Mouse (Mus musculus) heart, postnatal 0 days (tissue): ENCODE measurements around the gene Chit1. TPM values are rescaled to one million over a fixed set of nuclear protein-coding genes. Genes with fewer than 3 reads are reported as not detected.

Source experiments
- ATAC-seq: fragments of 200-750 bp; cut with Nextera tagmentation; 2 replicates; pipeline ENCODE4 v1.8.0; 2017; ENCODE audit warnings: low read depth, moderate number of reproducible peaks, moderate library complexity; ENCODE audit not compliant: insufficient read depth
- DNase-seq: peaks from one replicate; pipeline ENCODE4 v3.0.0-alpha.2; 2016; ENCODE audit warnings: low spot score
- H3K27ac ChIP-seq: fragments of 300-500 bp; sonication (generic); 2 replicates; pipeline ENCODE4 v1.5.1; 2014; ENCODE audit warnings: low read depth, mild to moderate bottlenecking
- H3K27me3 ChIP-seq: fragments of 300-500 bp; sonication (generic); 2 replicates; pipeline ENCODE4 v1.6.1; 2014; ENCODE audit warnings: low read length, mixed read lengths; ENCODE audit not compliant: control insufficient read depth, insufficient read depth
- H3K36me3 ChIP-seq: fragments of 300-500 bp; sonication (generic); replicated peaks from 2 replicates; pipeline ENCODE4 v1.6.1; 2014; ENCODE audit warnings: low read length, mixed read lengths; ENCODE audit not compliant: control insufficient read depth, insufficient read depth
- H3K4me1 ChIP-seq: fragments of 300-500 bp; sonication (generic); 2 replicates; pipeline ENCODE4 v1.6.1; 2014; ENCODE audit warnings: antibody characterized with exemption; ENCODE audit not compliant: control insufficient read depth, insufficient read depth
- H3K4me2 ChIP-seq: fragments of 300-500 bp; sonication (generic); 2 replicates; pipeline ENCODE4 v1.6.1; 2014; ENCODE audit warnings: low read depth, mild to moderate bottlenecking, low read length, moderate library complexity
- H3K4me3 ChIP-seq: fragments of 300-500 bp; sonication (generic); 2 replicates; pipeline ENCODE4 v1.5.1; 2014; ENCODE audit warnings: low read depth, low read length
- H3K9ac ChIP-seq: fragments of 300-500 bp; sonication (generic); replicated peaks from 2 replicates; pipeline ENCODE4 v1.6.1; 2014; ENCODE audit warnings: low read depth, low read length, mixed read lengths
- H3K9me3 ChIP-seq: fragments of 300-500 bp; sonication (generic); replicated peaks from 2 replicates; pipeline ENCODE4 v1.6.1; 2016; ENCODE audit warnings: low read length; ENCODE audit not compliant: control insufficient read depth
- CTCF ChIP-seq: IDR thresholded peaks from 2 replicates; pipeline ENCODE4 v1.5.1; 2016; ENCODE audit warnings: antibody characterized with exemption, control low read depth, low read depth
- EP300 ChIP-seq: IDR thresholded peaks from 2 replicates; pipeline ENCODE4 v1.6.1; 2016; ENCODE audit warnings: antibody characterized with exemption, low read depth
- WGBS: fragments of 180-500 bp; shearing (Covaris S2); extraction: QIAGEN DNeasy Blood & Tissue Kit; methylation state at CpG from one replicate; pipeline ENCODE4 v1.1.7; 2014; 5-methylcytosine and 5-hydroxymethylcytosine counted together
- polyA plus RNA-seq: library from polyadenylated mRNA; unstranded; fragments of >200 nt; fragmentation: Nextera tagmentation; extraction: Ambion mirVana; gene quantifications from 2 replicates; pipeline ENCODE4 v1.2.1, GENCODE M21; 2015
- total RNA-seq: library from RNA; depleted of rRNA; stranded (reverse); fragments of >200 nt; gene quantifications from 2 replicates; pipeline ENCODE4 v1.2.3, GENCODE M21; 2014; ENCODE audit warnings: low replicate concordance

The Chit1 gene
- total and polyA plus RNA-seq, 2 experiments from 2014 or later, result 0.19 to 0.76 TPM

DNA sequence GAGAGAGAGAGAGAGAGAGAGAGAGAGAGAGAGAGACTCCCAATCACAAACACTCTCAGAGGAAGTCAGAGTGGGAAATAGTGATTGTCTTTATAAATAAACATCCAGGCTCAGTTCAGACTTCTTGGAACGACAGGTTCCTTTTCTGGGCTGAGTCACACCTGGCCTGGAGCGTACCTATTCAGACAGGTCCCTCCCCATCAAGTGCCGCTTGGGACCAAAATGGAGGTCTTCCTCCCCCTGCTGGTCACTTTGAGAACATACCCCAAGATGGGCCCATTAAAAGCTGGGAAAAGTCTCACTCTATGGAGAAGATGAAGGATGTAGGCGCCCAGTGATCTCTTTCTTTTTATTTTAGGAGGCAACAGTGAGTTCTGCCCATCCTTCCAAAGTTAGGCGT lies 4.3 kb upstream of the Chit1 start:
- DNase-seq, result peak; percentile 48
- 3% methylated on average over 5 of the region's 5 CpGs for WGBS
- no peak overlapping the region for H3K9ac ChIP-seq
- H3K4me3 ChIP-seq, result no peak overlapping the region
- no peaks in the 10 kb centered on the region for H3K9me3 ChIP-seq
- no peak overlapping the region for H3K27ac ChIP-seq
- H3K4me1 ChIP-seq, result peaks cover 11% of the 10 kb centered on the region
- no peak for ATAC-seq
- H3K36me3 ChIP-seq, result no peaks in the 10 kb centered on the region
- no peak for TF ChIP-seq EP300
- TF ChIP-seq CTCF, result peak; percentile 85
- no peak overlapping the region for H3K4me2 ChIP-seq
- H3K27me3 ChIP-seq, result no peaks in the 10 kb centered on the region

DNA sequence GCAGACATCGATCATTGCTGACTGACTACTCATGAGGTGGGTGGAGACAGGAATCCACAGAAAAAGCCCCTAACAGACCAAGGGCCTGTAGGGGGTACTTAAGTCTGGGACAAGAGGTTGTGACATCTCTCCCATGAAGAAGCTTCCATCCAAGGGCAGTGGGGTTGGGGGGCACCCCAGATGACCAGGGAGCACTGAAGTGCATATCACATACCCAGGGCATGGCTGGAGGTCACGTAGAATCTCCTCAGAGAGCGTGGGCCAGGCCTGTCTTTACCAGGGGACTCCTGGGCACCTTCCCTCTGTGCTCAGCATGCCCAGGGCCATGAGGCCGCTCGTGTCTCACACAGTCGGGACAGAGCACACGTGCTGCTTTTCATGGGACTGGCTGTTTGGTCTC lies 3.3 kb upstream of the Chit1 start:
- TF ChIP-seq CTCF (no peak), EP300 (no peak)
- H3K4me2 ChIP-seq, result no peak overlapping the region
- WGBS, result 85% methylated on average over 7 of the region's 7 CpGs

DNA sequence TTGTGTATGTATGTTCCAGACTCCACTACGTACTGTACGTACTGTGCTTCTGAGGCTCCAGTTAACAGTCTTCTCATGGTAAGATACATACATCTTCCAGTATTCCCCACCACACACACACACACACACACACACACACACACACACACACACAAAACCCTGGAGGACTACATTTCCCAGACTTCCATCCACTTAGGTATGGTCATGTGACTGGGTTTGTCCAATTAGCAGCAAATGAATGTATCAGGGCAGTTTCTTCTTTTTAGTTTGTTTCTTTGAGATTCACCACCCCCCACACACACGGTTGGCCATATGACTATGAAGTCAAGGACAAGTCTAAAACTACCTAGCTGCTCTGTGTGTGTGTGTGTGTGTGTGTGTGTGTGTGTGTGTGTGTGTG lies 1.0 kb upstream of the Chit1 start:
- H3K4me2 ChIP-seq, result no peak overlapping the region
- WGBS, result 82% methylated on average over 3 of the region's 3 CpGs
- no peak overlapping the region for H3K9ac ChIP-seq
- no peak overlapping the region for H3K27ac ChIP-seq
- H3K36me3 ChIP-seq, result no peaks in the 10 kb centered on the region
- ATAC-seq, result no peak
- no peak for TF ChIP-seq EP300
- no peak for TF ChIP-seq CTCF
- no peaks in the 10 kb centered on the region for H3K27me3 ChIP-seq
- DNase-seq, result no peak
- H3K4me1 ChIP-seq, result no peaks in the 10 kb centered on the region
- no peaks in the 10 kb centered on the region for H3K9me3 ChIP-seq
- no peak overlapping the region for H3K4me3 ChIP-seq

More for the DNA sequence above, 3.3 kb upstream of the Chit1 start:
- H3K27me3 ChIP-seq, result no peaks in the 10 kb centered on the region
- no peaks in the 10 kb centered on the region for H3K9me3 ChIP-seq
- DNase-seq (no peak), ATAC-seq (no peak)
- peaks cover 9% of the 10 kb centered on the region for H3K4me1 ChIP-seq
- H3K4me3 ChIP-seq, result no peak overlapping the region
- H3K36me3 ChIP-seq, result no peaks in the 10 kb centered on the region
- H3K27ac ChIP-seq, result no peak overlapping the region
- no peak overlapping the region for H3K9ac ChIP-seq

DNA sequence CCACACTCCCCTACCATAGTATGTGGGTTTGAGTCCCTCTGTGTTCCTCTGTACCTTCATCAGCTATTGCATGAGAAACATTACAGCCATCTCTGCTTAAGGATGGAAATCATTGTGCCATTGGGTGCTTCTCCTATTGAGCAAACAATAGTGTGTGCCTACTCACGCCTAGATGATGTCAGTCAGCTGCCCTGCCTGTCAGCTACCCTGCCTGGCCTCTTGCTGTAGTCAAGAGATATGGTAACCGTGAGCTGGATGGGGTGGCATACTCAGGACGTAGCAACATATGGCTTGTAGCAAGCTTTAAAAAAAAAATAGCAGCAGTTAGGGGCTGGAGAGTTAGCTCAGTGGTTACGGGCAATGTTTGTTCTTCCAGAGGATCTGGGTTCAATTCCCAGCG lies 593 bp upstream of the Chit1 start:
- WGBS, result 74% methylated on average over 5 of the region's 5 CpGs
- TF ChIP-seq CTCF (no peak), EP300 (no peak)
- H3K9me3 ChIP-seq, result no peaks in the 10 kb centered on the region
- no peak overlapping the region for H3K4me3 ChIP-seq
- H3K27ac ChIP-seq, result no peak overlapping the region
- no peak overlapping the region for H3K4me2 ChIP-seq
- H3K36me3 ChIP-seq, result no peaks in the 10 kb centered on the region
- no peak overlapping the region for H3K9ac ChIP-seq
- ATAC-seq (no peak), DNase-seq (no peak)
- H3K4me1 ChIP-seq, result no peaks in the 10 kb centered on the region
- H3K27me3 ChIP-seq, result no peaks in the 10 kb centered on the region

DNA sequence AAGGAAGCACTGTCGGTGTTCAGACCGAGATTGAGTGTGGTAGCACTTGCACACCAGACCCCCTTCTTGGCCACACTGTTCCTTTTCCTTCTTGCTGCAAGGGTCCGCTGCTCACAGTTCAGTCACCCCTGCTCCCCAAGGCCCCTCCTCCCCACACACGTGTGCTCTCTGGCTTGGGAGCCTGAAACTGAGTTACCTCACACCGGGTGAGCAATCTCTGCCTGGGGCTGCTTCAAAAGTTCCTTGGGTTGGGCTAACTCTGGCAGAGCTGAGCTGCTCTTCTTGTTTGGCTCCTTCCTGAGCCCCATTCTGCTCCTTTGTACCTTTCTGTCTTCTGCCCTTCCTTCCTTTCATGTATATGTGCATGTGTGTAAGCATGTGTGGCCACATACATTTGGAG lies 2.5 kb downstream of the Chit1 start:
- Histone ChIP-seq H3K27me3 (no peaks in the 10 kb centered on the region), H3K9ac (no peak overlapping the region), H3K4me2 (no peak overlapping the region), H3K27ac (no peak overlapping the region), H3K4me1 (no peaks in the 10 kb centered on the region), H3K36me3 (no peaks in the 10 kb centered on the region), H3K9me3 (no peaks in the 10 kb centered on the region), H3K4me3 (no peak overlapping the region)
- WGBS, result 69% methylated on average over 5 of the region's 5 CpGs
- DNase-seq (no peak), ATAC-seq (no peak)
- TF ChIP-seq EP300 (no peak), CTCF (no peak)

DNA sequence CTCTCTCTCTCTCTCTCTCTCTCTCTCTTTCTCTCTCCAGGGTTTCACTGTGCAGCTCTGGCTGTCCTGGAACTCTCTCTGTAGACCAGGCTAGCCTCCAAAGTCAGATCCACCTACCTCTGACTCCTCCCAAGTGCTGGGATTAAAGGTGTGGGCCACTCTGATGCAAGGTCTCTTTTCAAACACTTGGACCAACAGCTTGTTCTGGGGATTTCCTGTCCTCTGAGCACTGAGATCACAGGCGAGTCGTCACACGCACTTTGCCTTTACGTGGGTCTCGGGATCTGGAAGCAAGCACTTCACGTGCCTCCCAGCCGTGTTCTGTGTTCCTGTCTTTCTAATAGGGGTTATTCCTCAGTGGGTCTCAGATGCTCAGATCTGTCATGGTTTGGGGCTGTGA lies 3.0 kb downstream of the Chit1 start:
- no peaks in the 10 kb centered on the region for H3K4me1 ChIP-seq
- no peaks in the 10 kb centered on the region for H3K27me3 ChIP-seq
- H3K36me3 ChIP-seq, result no peaks in the 10 kb centered on the region
- ATAC-seq (no peak), DNase-seq (no peak)
- WGBS, result 71% methylated on average over 7 of the region's 7 CpGs
- H3K4me2 ChIP-seq, result no peak overlapping the region
- no peak overlapping the region for H3K27ac ChIP-seq
- no peak for TF ChIP-seq CTCF
- TF ChIP-seq EP300, result no peak
- no peak overlapping the region for H3K9ac ChIP-seq
- H3K4me3 ChIP-seq, result no peak overlapping the region
- no peaks in the 10 kb centered on the region for H3K9me3 ChIP-seq
